Mouse (Mus musculus): ENCODE measurements around the gene Sorcs3. TPM values are rescaled to one million over a fixed set of nuclear protein-coding genes. Genes with fewer than 3 reads are reported as not detected.

The Sorcs3 gene
- polyA plus RNA-seq, 1 experiment: not detected

GRCm38 (mm10) chr19:48524527-48525214 lies 318.8 kb downstream of the Sorcs3 start:
- no peak overlapping the region for H3K4me3 ChIP-seq
- H3K27me3 ChIP-seq (ENCODE audit: control insufficient read depth, insufficient read depth, insufficient read length): no peaks in the 10 kb centered on the region
- no peaks in the 10 kb centered on the region for H3K79me2 ChIP-seq (ENCODE audit: control insufficient read depth, insufficient read depth)
- H3ac ChIP-seq (ENCODE audit: control insufficient read depth, insufficient read length): no peak overlapping the region
- no peaks in the 10 kb centered on the region for H3K36me3 ChIP-seq (ENCODE audit: control insufficient read depth, insufficient read depth)
- no peak overlapping the region for H3K4me2 ChIP-seq (ENCODE audit: low read depth)
- no peak for TF ChIP-seq MAX (IDR thresholded peaks at IDR 0.05; ENCODE audit: low read depth)

- no peak overlapping the region for H3K4me2 ChIP-seq (ENCODE audit: low read depth)
These were observed 327.8 kb downstream of the Sorcs3 start for GRCm38 (mm10) chr19:48533582-48533981.

GRCm38 (mm10) chr19:48544294-48544693 lies 338.5 kb downstream of the Sorcs3 start:
- Histone ChIP-seq H3ac (ENCODE audit: control insufficient read depth, insufficient read length) (no peak overlapping the region), H3K27me3 (ENCODE audit: control insufficient read depth, insufficient read depth, insufficient read length) (no peaks in the 10 kb centered on the region), H3K79me2 (ENCODE audit: control insufficient read depth, insufficient read depth) (no peaks in the 10 kb centered on the region), H3K4me3 (no peak overlapping the region), H3K4me2 (ENCODE audit: low read depth) (no peak overlapping the region), H3K36me3 (ENCODE audit: control insufficient read depth, insufficient read depth) (no peaks in the 10 kb centered on the region)
- no peak for TF ChIP-seq POLR2AphosphoS2 (IDR thresholded peaks at IDR 0.05; ENCODE audit: insufficient read length, low read depth)
- no peak for TF ChIP-seq USF1 (IDR thresholded peaks at IDR 0.05; ENCODE audit: low read depth)
- no peak for TF ChIP-seq SRF (IDR thresholded peaks at IDR 0.05; ENCODE audit: control insufficient read depth, insufficient read length, low read depth)
- no peak for TF ChIP-seq REST (IDR thresholded peaks at IDR 0.05; ENCODE audit: insufficient read depth, insufficient read length)
- no peak for TF ChIP-seq TCF12 (IDR thresholded peaks at IDR 0.05; ENCODE audit: insufficient read depth, poor library complexity, severe bottlenecking)
- TF ChIP-seq POLR2A (IDR thresholded peaks at IDR 0.05; ENCODE audit: insufficient read length, low read depth): no peak
- no peak for TF ChIP-seq TCF3 (IDR thresholded peaks at IDR 0.05; ENCODE audit: insufficient read length, low read depth)
- no peak for TF ChIP-seq CEBPB (IDR thresholded peaks at IDR 0.05; ENCODE audit: insufficient read depth, poor library complexity, severe bottlenecking)
- TF ChIP-seq MYOG (IDR thresholded peaks at IDR 0.05; ENCODE audit: control insufficient read depth in 1 of 3, insufficient read depth in 1 of 3, insufficient read length in 2 of 3, low read depth in 2 of 3): no peak
- no peak for TF ChIP-seq MYOD1 (IDR thresholded peaks at IDR 0.05; ENCODE audit: control insufficient read depth in 1 of 3, insufficient read length in 2 of 3, low read depth in 2 of 3)
- TF ChIP-seq E2F4 (IDR thresholded peaks at IDR 0.05; ENCODE audit: insufficient read depth): no peak
- TF ChIP-seq MAX (IDR thresholded peaks at IDR 0.05; ENCODE audit: low read depth): no peak

More at GRCm38 (mm10) chr19:48533582-48533981, 327.8 kb downstream of the Sorcs3 start:
- no peak for TF ChIP-seq TCF12 (IDR thresholded peaks at IDR 0.05; ENCODE audit: insufficient read depth, poor library complexity, severe bottlenecking)
- Histone ChIP-seq H3ac (ENCODE audit: control insufficient read depth, insufficient read length) (no peak overlapping the region), H3K36me3 (ENCODE audit: control insufficient read depth, insufficient read depth) (no peaks in the 10 kb centered on the region), H3K79me2 (ENCODE audit: control insufficient read depth, insufficient read depth) (no peaks in the 10 kb centered on the region), H3K4me3 (no peak overlapping the region), H3K27me3 (ENCODE audit: control insufficient read depth, insufficient read depth, insufficient read length) (no peaks in the 10 kb centered on the region)

GRCm38 (mm10) chr19:48545421-48546132 lies 339.8 kb downstream of the Sorcs3 start:
- H3K4me3 ChIP-seq: no peak overlapping the region
- no peaks in the 10 kb centered on the region for H3K79me2 ChIP-seq (ENCODE audit: control insufficient read depth, insufficient read depth)
- H3K36me3 ChIP-seq (ENCODE audit: control insufficient read depth, insufficient read depth): no peaks in the 10 kb centered on the region
- H3ac ChIP-seq (ENCODE audit: control insufficient read depth, insufficient read length): no peak overlapping the region
- H3K4me2 ChIP-seq (ENCODE audit: low read depth): no peak overlapping the region
- H3K27me3 ChIP-seq (ENCODE audit: control insufficient read depth, insufficient read depth, insufficient read length): no peaks in the 10 kb centered on the region
- TF ChIP-seq MYOD1 (IDR thresholded peaks at IDR 0.05; ENCODE audit: control insufficient read depth in 1 of 3, insufficient read length in 2 of 3, low read depth in 2 of 3): no peak
- TF ChIP-seq CEBPB (IDR thresholded peaks at IDR 0.05; ENCODE audit: insufficient read depth, poor library complexity, severe bottlenecking): no peak
- TF ChIP-seq POLR2AphosphoS2 (IDR thresholded peaks at IDR 0.05; ENCODE audit: insufficient read length, low read depth): no peak
- TF ChIP-seq USF1 (IDR thresholded peaks at IDR 0.05; ENCODE audit: low read depth): no peak
- TF ChIP-seq E2F4 (IDR thresholded peaks at IDR 0.05; ENCODE audit: insufficient read depth): no peak
- no peak for TF ChIP-seq TCF3 (IDR thresholded peaks at IDR 0.05; ENCODE audit: insufficient read length, low read depth)
- TF ChIP-seq POLR2A (IDR thresholded peaks at IDR 0.05; ENCODE audit: insufficient read length, low read depth): no peak
- no peak for TF ChIP-seq SRF (IDR thresholded peaks at IDR 0.05; ENCODE audit: control insufficient read depth, insufficient read length, low read depth)
- no peak for TF ChIP-seq MAX (IDR thresholded peaks at IDR 0.05; ENCODE audit: low read depth)
- no peak for TF ChIP-seq MYOG (IDR thresholded peaks at IDR 0.05; ENCODE audit: control insufficient read depth in 1 of 3, insufficient read depth in 1 of 3, insufficient read length in 2 of 3, low read depth in 2 of 3)
- no peak for TF ChIP-seq TCF12 (IDR thresholded peaks at IDR 0.05; ENCODE audit: insufficient read depth, poor library complexity, severe bottlenecking)
- no peak for TF ChIP-seq REST (IDR thresholded peaks at IDR 0.05; ENCODE audit: insufficient read depth, insufficient read length)

- Histone ChIP-seq H3K79me2 (ENCODE audit: control insufficient read depth, insufficient read depth) (no peaks in the 10 kb centered on the region), H3K4me2 (ENCODE audit: low read depth) (no peak overlapping the region), H3K4me3 (no peak overlapping the region), H3K36me3 (ENCODE audit: control insufficient read depth, insufficient read depth) (no peaks in the 10 kb centered on the region), H3ac (ENCODE audit: control insufficient read depth, insufficient read length) (no peak overlapping the region), H3K27me3 (ENCODE audit: control insufficient read depth, insufficient read depth, insufficient read length) (no peaks in the 10 kb centered on the region)
- TF ChIP-seq E2F4 (IDR thresholded peaks at IDR 0.05; ENCODE audit: insufficient read depth): no peak
- TF ChIP-seq SRF (IDR thresholded peaks at IDR 0.05; ENCODE audit: control insufficient read depth, insufficient read length, low read depth): no peak
- no peak for TF ChIP-seq TCF3 (IDR thresholded peaks at IDR 0.05; ENCODE audit: insufficient read length, low read depth)
- TF ChIP-seq MYOD1 (IDR thresholded peaks at IDR 0.05; ENCODE audit: control insufficient read depth in 1 of 3, insufficient read length in 2 of 3, low read depth in 2 of 3): no peak
- no peak for TF ChIP-seq TCF12 (IDR thresholded peaks at IDR 0.05; ENCODE audit: insufficient read depth, poor library complexity, severe bottlenecking)
- no peak for TF ChIP-seq CEBPB (IDR thresholded peaks at IDR 0.05; ENCODE audit: insufficient read depth, poor library complexity, severe bottlenecking)
- TF ChIP-seq REST (IDR thresholded peaks at IDR 0.05; ENCODE audit: insufficient read depth, insufficient read length): no peak
- TF ChIP-seq MYOG (IDR thresholded peaks at IDR 0.05; ENCODE audit: control insufficient read depth in 1 of 3, insufficient read depth in 1 of 3, insufficient read length in 2 of 3, low read depth in 2 of 3): no peak
- TF ChIP-seq USF1 (IDR thresholded peaks at IDR 0.05; ENCODE audit: low read depth): no peak
- no peak for TF ChIP-seq POLR2A (IDR thresholded peaks at IDR 0.05; ENCODE audit: insufficient read length, low read depth)
- no peak for TF ChIP-seq POLR2AphosphoS2 (IDR thresholded peaks at IDR 0.05; ENCODE audit: insufficient read length, low read depth)
- TF ChIP-seq MAX (IDR thresholded peaks at IDR 0.05; ENCODE audit: low read depth): no peak
These were observed 340.3 kb downstream of the Sorcs3 start for GRCm38 (mm10) chr19:48546133-48546448.
